Mouse (Mus musculus) embryonic facial prominence, embryonic 13.5 days (tissue): ENCODE data around the gene Gm43720. TPM values are rescaled to one million over a fixed set of nuclear protein-coding genes. Genes with fewer than 3 reads are reported as not detected.
"Not testable (repeated sequence)": the region's sequence is repeated elsewhere in the genome, so short reads cannot be mapped to it uniquely, and the experiment has no call there.

Experiments
- ATAC-seq: fragments of 200-750 bp; cut with Nextera tagmentation; 2 replicates; pipeline ENCODE4 v1.8.0; 2017; ENCODE audit warnings: low read depth; ENCODE audit not compliant: insufficient number of reproducible peaks, insufficient read depth, low FRiP score, low TSS enrichment
- H3K27ac ChIP-seq: fragments of 300-500 bp; sonication (generic); 2 replicates; pipeline ENCODE4 v1.5.1; 2015; ENCODE audit warnings: moderate library complexity, mild to moderate bottlenecking, inconsistent platforms
- H3K27me3 ChIP-seq: fragments of 300-500 bp; sonication (generic); 2 replicates; pipeline ENCODE4 v1.6.1; 2015; ENCODE audit warnings: mild to moderate bottlenecking, inconsistent platforms
- H3K36me3 ChIP-seq: fragments of 300-500 bp; sonication (generic); 2 replicates; pipeline ENCODE4 v1.6.1; 2015; ENCODE audit warnings: mild to moderate bottlenecking, inconsistent platforms
- H3K4me1 ChIP-seq: fragments of 300-500 bp; sonication (generic); 2 replicates; pipeline ENCODE4 v1.6.1; 2015; ENCODE audit warnings: inconsistent platforms
- H3K4me2 ChIP-seq: fragments of 300-500 bp; sonication (generic); 2 replicates; pipeline ENCODE4 v1.6.1; 2015; ENCODE audit warnings: moderate library complexity, mild to moderate bottlenecking, inconsistent platforms
- H3K4me3 ChIP-seq: fragments of 300-500 bp; sonication (generic); 2 replicates; pipeline ENCODE4 v1.5.1; 2015; ENCODE audit warnings: mild to moderate bottlenecking, inconsistent platforms
- H3K9ac ChIP-seq: fragments of 300-500 bp; sonication (generic); 2 replicates; pipeline ENCODE4 v1.6.1; 2015; ENCODE audit warnings: mild to moderate bottlenecking, inconsistent platforms
- H3K9me3 ChIP-seq: fragments of 300-500 bp; sonication (generic); 2 replicates; pipeline ENCODE4 v1.6.1; 2016; ENCODE audit warnings: inconsistent platforms
- WGBS: fragments of 180-500 bp; shearing (Covaris S2); methylation state at CpG from one replicate; pipeline ENCODE4 v1.1.7; 2015; ENCODE audit warnings: mixed read lengths; 5-methylcytosine and 5-hydroxymethylcytosine counted together
- polyA plus RNA-seq: library from polyadenylated mRNA; unstranded; fragments of >200 nt; fragmentation: Nextera tagmentation; extraction: Ambion mirVana; gene quantifications from 2 replicates; pipeline ENCODE4 v1.2.1, GENCODE M21; 2015

Gene Gm43720
- polyA plus RNA-seq, 1 experiment from 2014 or later, result 0.24 TPM

DNA sequence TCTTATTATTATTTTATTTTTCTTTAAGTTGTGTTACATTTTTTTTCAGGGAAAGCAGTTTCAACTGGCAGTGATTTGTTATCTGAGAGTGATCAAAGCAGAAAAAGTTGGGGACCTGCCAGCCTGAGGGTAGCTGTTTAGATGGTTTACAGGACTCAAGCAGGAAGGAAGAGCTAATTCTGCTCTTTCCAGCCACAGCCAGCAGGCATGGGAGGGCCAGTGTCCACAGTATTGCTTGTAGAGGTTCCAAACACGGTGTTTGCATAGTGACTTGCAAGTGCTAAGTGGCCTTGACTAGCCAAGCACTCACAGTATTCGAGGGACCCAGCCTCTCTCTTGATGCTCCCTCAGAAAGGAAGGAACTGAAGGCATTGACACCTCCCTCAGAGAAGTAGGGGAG lies 38.2 kb downstream of the Gm43720 start:
- 50% methylated on average over 2 of the region's 2 CpGs for WGBS
- H3K27me3 ChIP-seq, result no peaks in the 10 kb centered on the region
- H3K4me1 ChIP-seq, result no peaks in the 10 kb centered on the region

DNA sequence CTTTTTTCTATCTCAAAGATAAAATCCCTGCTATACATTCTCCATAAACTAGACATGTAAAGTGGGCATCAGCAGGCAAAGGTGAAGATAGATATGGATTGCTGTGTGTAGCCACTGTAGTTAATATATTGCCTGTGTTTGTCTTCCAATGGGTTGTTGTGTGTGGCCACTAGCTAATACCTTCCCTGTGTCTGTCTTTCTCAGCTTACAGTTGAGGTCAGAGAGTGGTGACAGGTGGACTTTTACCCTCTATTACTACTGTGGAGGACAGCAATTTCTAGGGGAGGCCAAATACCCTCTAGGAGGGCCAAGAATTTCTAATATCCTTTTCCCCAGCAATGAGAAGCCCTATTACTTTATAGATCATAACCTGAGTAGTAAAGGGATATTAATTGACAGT lies 45.5 kb downstream of the Gm43720 start:
- no peaks in the 10 kb centered on the region for H3K4me1 ChIP-seq
- H3K4me3 ChIP-seq, result no peak overlapping the region
- no peaks in the 10 kb centered on the region for H3K9me3 ChIP-seq
- no peaks in the 10 kb centered on the region for H3K36me3 ChIP-seq
- no peak overlapping the region for H3K4me2 ChIP-seq
- no peaks in the 10 kb centered on the region for H3K27me3 ChIP-seq
- ATAC-seq, result no peak
- no peak overlapping the region for H3K9ac ChIP-seq
- H3K27ac ChIP-seq, result no peak overlapping the region

More for the DNA sequence above, 38.2 kb downstream of the Gm43720 start:
- Histone ChIP-seq H3K9ac (no peak overlapping the region), H3K9me3 (no peaks in the 10 kb centered on the region), H3K4me2 (no peak overlapping the region), H3K36me3 (no peaks in the 10 kb centered on the region), H3K4me3 (no peak overlapping the region), H3K27ac (no peak overlapping the region)
- no peak for ATAC-seq

DNA sequence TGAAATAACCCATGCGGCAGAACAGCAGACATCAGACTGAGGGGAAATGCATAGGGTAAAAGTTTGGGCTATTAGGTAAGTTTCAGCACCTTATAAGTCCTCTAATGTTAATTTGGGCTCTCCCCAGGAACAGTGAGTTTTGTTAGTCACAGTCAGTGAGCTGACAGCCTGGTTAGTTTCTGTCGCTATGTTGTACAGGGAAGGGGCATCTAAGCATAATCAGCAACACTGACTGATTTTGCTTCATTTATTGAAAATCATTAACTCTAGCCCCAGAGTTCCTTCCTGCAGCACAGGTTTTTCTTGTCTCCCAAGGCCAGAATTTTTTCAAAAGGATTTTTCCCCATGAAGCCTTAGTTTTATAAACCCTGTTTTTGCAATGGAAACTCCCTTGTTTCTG lies 46.0 kb downstream of the Gm43720 start:
- H3K9ac ChIP-seq, result no peak overlapping the region
- H3K27me3 ChIP-seq, result no peaks in the 10 kb centered on the region
- no peaks in the 10 kb centered on the region for H3K9me3 ChIP-seq
- H3K4me3 ChIP-seq, result no peak overlapping the region
- ATAC-seq, result no peak
- H3K36me3 ChIP-seq, result no peaks in the 10 kb centered on the region
- H3K4me1 ChIP-seq, result no peaks in the 10 kb centered on the region
- no peak overlapping the region for H3K4me2 ChIP-seq
- WGBS, result 80% methylated on average over 2 of the region's 2 CpGs
- H3K27ac ChIP-seq, result no peak overlapping the region

DNA sequence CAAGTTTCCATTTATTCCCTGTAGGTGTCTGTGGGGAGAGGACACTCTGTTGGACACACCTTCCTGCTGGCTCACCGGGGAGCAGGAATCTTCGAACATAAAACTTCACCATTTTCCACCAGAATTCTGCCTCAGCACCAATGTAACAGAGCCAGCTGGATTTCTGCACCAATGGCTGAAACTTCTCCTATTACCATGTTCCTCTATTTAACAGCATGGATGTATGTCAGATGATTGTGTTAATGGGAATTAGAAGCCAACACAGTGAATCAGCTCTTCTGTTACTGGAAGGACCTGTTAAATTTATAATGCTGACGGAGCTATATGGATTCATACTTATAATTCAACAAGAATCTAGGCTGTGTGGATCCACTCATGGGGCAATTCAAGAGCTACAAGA lies 50.2 kb downstream of the Gm43720 start:
- Histone ChIP-seq H3K4me3 (no peak overlapping the region), H3K9ac (no peak overlapping the region), H3K36me3 (no peaks in the 10 kb centered on the region), H3K4me2 (no peak overlapping the region), H3K4me1 (no peaks in the 10 kb centered on the region), H3K9me3 (no peaks in the 10 kb centered on the region), H3K27me3 (no peaks in the 10 kb centered on the region), H3K27ac (no peak overlapping the region)
- 86% methylated on average over 3 of the region's 3 CpGs for WGBS
- no peak for ATAC-seq

DNA sequence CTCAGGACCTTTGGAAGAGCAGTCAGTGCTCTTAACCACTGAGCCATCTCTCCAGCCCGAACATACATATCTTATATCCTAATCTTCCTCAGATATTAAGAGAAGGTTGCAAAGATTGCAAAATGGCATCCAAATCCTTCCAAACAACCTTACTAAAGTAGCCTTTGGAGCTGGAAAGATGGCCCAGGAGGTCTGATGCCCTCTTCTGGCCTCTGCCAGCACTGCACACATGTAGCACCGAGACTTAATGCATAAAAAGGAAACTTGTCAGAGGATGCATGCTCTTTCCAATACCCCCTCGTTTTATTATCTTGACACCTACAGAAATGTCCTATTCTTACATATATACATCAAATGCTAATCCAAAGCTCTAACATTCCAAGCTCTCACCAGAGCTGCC lies 51.7 kb downstream of the Gm43720 start:
- H3K27ac ChIP-seq, result no peak overlapping the region
- no peaks in the 10 kb centered on the region for H3K9me3 ChIP-seq
- no peaks in the 10 kb centered on the region for H3K36me3 ChIP-seq
- ATAC-seq, result no peak
- no peak overlapping the region for H3K4me3 ChIP-seq
- 52% methylated on average over 3 of the region's 3 CpGs for WGBS
- no peak overlapping the region for H3K9ac ChIP-seq
- no peaks in the 10 kb centered on the region for H3K27me3 ChIP-seq
- no peaks in the 10 kb centered on the region for H3K4me1 ChIP-seq
- H3K4me2 ChIP-seq, result no peak overlapping the region

DNA sequence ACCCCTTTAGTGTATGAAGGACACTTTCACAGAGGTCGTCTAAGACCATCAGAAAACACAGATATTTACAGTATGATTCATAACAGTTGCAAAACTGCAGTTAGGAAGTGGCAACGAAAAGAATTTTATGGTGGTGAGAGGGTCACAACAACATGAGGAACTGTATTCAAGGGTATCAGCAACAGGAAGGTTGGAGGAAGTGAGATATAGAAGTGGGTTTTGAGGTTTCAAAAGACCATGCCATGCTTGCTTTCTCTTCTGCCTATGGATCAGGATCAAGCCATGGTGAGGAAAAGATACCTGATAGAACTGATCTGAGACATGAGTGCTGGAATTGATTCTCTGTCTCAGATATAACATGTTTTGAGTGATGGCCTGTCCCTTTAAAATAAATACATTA lies 52.4 kb downstream of the Gm43720 start:
- Histone ChIP-seq H3K4me1 (no peaks in the 10 kb centered on the region), H3K27me3 (no peaks in the 10 kb centered on the region), H3K9ac (no peak overlapping the region), H3K4me3 (no peak overlapping the region), H3K4me2 (no peak overlapping the region), H3K36me3 (no peaks in the 10 kb centered on the region), H3K9me3 (no peaks in the 10 kb centered on the region), H3K27ac (no peak overlapping the region)
- 67% methylated on average over 2 of the region's 2 CpGs for WGBS
- no peak for ATAC-seq

DNA sequence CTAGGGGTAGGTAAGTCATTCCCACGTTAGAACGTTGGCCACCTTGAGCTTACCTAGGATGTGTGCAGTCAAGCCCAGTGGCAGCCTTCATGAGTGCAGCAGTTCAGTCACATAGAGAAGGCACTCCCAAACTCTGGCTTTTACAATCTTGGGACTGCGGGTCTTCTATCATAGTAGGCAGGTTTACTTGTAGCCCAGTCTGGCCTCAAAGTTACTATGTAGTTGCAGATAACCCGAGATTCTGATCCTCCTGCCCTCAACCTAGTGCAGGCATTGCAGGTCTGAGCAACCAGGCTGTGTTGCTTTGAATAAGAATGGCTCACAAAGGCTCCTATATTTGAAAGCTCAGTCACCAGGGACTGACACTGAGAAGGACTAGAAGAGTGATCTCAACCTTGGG lies 53.3 kb downstream of the Gm43720 start:
- Histone ChIP-seq H3K27me3 (no peaks in the 10 kb centered on the region), H3K4me3 (no peak overlapping the region), H3K36me3 (no peaks in the 10 kb centered on the region), H3K9ac (no peak overlapping the region), H3K27ac (no peak overlapping the region), H3K9me3 (no peaks in the 10 kb centered on the region), H3K4me1 (no peaks in the 10 kb centered on the region), H3K4me2 (no peak overlapping the region)
- no peak for ATAC-seq
- WGBS, result 77% methylated on average over 4 of the region's 4 CpGs

DNA sequence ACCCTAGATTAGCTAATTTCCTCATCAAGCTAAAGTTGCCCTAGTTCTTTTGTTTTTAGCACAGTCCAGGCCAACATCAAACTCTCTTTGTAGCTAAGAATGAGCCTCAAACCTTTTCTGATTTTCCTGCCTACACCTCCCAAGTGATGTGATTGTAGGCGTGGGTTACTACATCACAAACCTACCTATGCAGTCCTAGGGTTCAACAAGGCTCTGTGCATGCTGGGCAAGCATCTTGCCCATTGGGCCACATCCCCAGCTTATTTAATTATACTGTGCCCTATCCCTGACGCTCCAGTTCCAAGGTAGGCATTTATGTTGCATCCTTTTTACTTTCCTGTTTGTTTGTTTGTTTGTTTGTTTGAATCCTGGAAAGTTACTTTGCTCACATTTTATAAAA lies 54.1 kb downstream of the Gm43720 start, which contains the start of gene Nxpe5:
Gene Nxpe5 (plus strand): TSS at position 199 of the 400 bp plus-strand sequence.
- H3K36me3 ChIP-seq, result no peaks in the 10 kb centered on the region
- WGBS, result 56% methylated on average over 2 of the region's 2 CpGs
- no peak within 1 kb of the TSS for H3K9ac ChIP-seq
- H3K4me3 ChIP-seq, result no peak within 1 kb of the TSS
- H3K27ac ChIP-seq, result no peak within 1 kb of the TSS
- H3K4me1 ChIP-seq, result no peaks in the 10 kb centered on the region
- no peaks in the 10 kb centered on the region for H3K27me3 ChIP-seq
- ATAC-seq, result no peak
- no peak within 1 kb of the TSS for H3K4me2 ChIP-seq
- no peaks in the 10 kb centered on the region for H3K9me3 ChIP-seq

DNA sequence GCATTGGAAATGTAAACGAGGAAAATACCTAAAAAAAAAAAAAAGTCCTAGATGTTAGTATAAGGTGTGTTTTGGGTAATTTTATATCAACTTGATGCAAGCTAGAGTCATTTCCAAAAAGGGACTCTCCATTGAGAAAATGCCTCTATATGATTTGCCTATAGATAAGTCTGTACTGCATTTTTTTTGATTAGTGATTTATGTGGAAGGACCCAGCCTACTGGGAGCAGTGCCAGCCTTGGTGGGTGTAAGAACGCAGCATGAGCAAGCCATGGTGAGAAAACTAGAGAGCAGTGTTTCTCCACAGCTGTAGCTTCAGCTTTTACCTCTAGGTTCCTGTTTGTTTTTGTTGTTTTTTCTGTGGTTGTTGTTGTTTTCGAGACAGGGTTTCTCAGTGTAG lies 56.5 kb downstream of the Gm43720 start:
- 53% methylated on average over 3 of the region's 3 CpGs for WGBS
- Histone ChIP-seq H3K27ac (no peak overlapping the region), H3K4me2 (no peak overlapping the region), H3K27me3 (no peaks in the 10 kb centered on the region), H3K9ac (no peak overlapping the region), H3K4me1 (no peaks in the 10 kb centered on the region), H3K36me3 (no peaks in the 10 kb centered on the region), H3K4me3 (no peak overlapping the region), H3K9me3 (no peaks in the 10 kb centered on the region)
- no peak for ATAC-seq

DNA sequence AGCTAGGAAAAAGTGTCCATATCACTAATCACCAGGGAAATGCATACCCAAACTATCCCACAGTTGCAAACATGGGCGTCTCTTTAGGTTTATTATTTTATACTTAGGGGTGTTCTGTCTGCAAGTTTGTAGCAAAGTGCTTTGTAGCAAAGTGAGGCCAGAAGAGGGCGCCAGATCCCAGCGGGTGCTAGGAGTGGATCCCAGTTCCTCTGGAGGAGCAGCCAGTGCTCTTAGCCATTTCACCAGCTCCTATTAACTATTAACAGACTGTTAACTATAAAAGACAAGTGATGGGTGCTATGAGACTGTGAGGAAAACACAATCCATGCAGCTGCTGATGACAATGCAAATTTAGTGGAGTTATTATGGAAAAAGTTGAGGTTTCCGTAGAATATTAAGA lies 57.6 kb downstream of the Gm43720 start:
- no peak overlapping the region for H3K9ac ChIP-seq
- H3K4me1 ChIP-seq, result no peaks in the 10 kb centered on the region
- no peaks in the 10 kb centered on the region for H3K36me3 ChIP-seq
- H3K9me3 ChIP-seq, result 0 out of 2 replicates have a peak, but pooled peaks cover 4% of the 10 kb centered on the region
- no peak overlapping the region for H3K4me3 ChIP-seq
- H3K27ac ChIP-seq, result no peak overlapping the region
- H3K27me3 ChIP-seq, result no peaks in the 10 kb centered on the region
- WGBS, result 22% methylated on average over 4 of the region's 4 CpGs
- no peak overlapping the region for H3K4me2 ChIP-seq
- no peak for ATAC-seq

DNA sequence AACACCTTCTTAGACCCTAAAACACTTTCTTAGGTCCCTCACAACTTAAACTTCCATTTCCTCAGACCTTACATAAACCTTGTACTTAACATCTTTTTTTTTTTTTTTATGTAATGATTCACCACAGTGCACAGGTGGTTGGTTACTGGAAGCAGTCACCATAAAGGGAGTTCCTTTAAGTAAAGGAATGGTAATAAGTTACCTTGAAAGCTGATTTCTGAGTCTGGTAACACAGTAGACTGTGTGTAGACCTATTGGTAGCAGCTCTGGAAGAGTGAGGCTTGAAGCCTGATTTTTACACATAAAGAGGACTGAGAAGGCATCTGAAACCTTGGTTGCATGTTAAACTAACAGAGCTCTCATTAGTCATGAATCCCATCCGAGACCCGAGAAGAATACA lies 59.9 kb downstream of the Gm43720 start:
- Histone ChIP-seq H3K36me3 (no peaks in the 10 kb centered on the region), H3K4me3 (no peak overlapping the region), H3K4me1 (no peaks in the 10 kb centered on the region), H3K4me2 (no peak overlapping the region), H3K27me3 (no peaks in the 10 kb centered on the region), H3K9me3 (peaks cover 18% of the 10 kb centered on the region), H3K9ac (no peak overlapping the region), H3K27ac (no peak overlapping the region)
- no peak for ATAC-seq
- 78% methylated on average over 2 of the region's 2 CpGs for WGBS

DNA sequence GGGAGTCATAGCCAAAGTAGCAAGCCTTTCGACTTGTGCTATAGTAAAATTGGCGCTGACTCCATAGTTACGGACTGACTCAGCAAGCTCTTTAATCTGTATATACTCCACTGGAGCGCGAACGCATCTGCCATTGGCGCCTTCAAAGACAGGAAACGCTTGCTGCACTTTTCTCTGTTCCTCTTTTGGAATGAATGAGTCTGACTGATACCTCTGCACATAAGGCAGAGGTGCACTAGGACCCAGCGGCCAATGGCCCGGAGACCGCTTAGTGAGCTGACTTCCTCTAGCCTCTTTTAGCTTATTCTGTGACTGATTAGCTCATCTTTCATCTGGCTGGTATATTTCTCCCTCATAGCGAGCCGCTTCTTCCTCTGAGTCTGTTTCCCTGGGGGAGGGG lies 63.1 kb downstream of the Gm43720 start:
- H3K27ac ChIP-seq, ATAC-seq: not testable (repeated sequence)
- 91% methylated on average over 13 of the region's 13 CpGs for whole genome bisulfite sequencing

More for the DNA sequence above, 63.1 kb downstream of the Gm43720 start:
- not testable (repeated sequence) for H3K4me3 ChIP-seq, H3K36me3 ChIP-seq, H3K4me1 ChIP-seq, H3K9ac ChIP-seq, H3K27me3 ChIP-seq, H3K4me2 ChIP-seq
- peaks cover 31% of the 10 kb centered on the region for H3K9me3 ChIP-seq
